Mouse (Mus musculus): ENCODE data around the gene Adamtsl5. TPM values are rescaled to one million over a fixed set of nuclear protein-coding genes. Genes with fewer than 3 reads are reported as not detected.
"Not testable (repeated sequence)": the region's sequence is repeated elsewhere in the genome, so short reads cannot be mapped to it uniquely, and the experiment has no call there.

Adamtsl5 gene
- polyA plus RNA-seq, 1 experiment from 2014 or later: 2.5 TPM

DNA sequence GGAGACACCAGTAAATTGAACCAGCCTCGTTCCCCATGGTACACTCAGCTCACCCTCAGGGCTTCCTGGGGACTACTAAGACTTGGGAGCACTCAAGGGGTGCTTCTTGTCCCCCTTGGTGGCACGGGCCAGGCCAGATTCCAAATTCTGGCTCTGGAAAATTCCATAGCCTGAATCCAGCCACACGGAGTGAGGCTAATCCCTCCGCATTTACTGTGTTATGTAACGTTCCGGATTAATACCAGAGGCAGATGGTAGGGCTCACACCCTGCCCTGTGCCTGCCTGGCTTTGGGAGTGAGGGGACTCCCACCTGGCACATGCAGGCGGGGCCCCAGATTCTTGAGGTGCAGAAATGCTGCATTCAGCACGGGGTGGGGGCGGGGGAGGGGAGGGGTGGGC is 7.2 kb upstream of the Adamtsl5 start:
- peaks cover 40% of the 10 kb centered on the region for H3K4me1 ChIP-seq (replicated peaks)
- 13% methylated on average over 9 of the region's 9 CpGs for WGBS (ENCODE audit: insufficient replicate concordance)
- ATAC-seq (ENCODE audit: low read depth): no peak
- no peaks in the 10 kb centered on the region for H3K36me3 ChIP-seq
- peaks cover 100% of the 10 kb centered on the region for H3K27me3 ChIP-seq
- H3K4me2 ChIP-seq: no peak overlapping the region
- H3K9ac ChIP-seq: no peak overlapping the region
- H3K4me3 ChIP-seq (replicated peaks): no peak overlapping the region
- H3K9me3 ChIP-seq (replicated peaks): no peaks in the 10 kb centered on the region
- DNase-seq: no peak
- no peak overlapping the region for H3K27ac ChIP-seq

- H3K4me2 ChIP-seq: no peak overlapping the region
- 20% methylated on average over 8 of the region's 8 CpGs for WGBS (ENCODE audit: insufficient replicate concordance)
- DNase-seq (no peak), ATAC-seq (ENCODE audit: low read depth) (no peak)
- H3K4me1 ChIP-seq (replicated peaks): peaks cover 53% of the 10 kb centered on the region
- 0 out of 2 replicates have a peak overlapping the region, but pooled peaks have one; percentile 9 for H3K9ac ChIP-seq
- H3K27ac ChIP-seq: no peak overlapping the region
- no peak overlapping the region for H3K4me3 ChIP-seq (replicated peaks)
- peaks cover 99% of the 10 kb centered on the region for H3K27me3 ChIP-seq
- H3K36me3 ChIP-seq: no peaks in the 10 kb centered on the region
- H3K9me3 ChIP-seq (replicated peaks): no peaks in the 10 kb centered on the region
These were observed 4.5 kb upstream of the Adamtsl5 start for GRCm38 (mm10) chr10:80352727-80353126.

GRCm38 (mm10) chr10:80351896-80352295 is 3.7 kb upstream of the Adamtsl5 start:
- whole genome bisulfite sequencing (ENCODE audit: insufficient replicate concordance): 21% methylated on average over 11 of the region's 11 CpGs
- no peak for ATAC-seq (ENCODE audit: low read depth)

GRCm38 (mm10) chr10:80350292-80350691 is 2.1 kb upstream of the Adamtsl5 start:
- H3K27ac ChIP-seq: no peak overlapping the region
- no peak overlapping the region for H3K9ac ChIP-seq
- DNase-seq (peak; percentile 81), ATAC-seq (ENCODE audit: low read depth) (peak; percentile 78)
- peaks cover 96% of the 10 kb centered on the region for H3K27me3 ChIP-seq
- peaks cover 59% of the 10 kb centered on the region for H3K4me1 ChIP-seq (replicated peaks)
- no peak overlapping the region for H3K4me2 ChIP-seq
- H3K36me3 ChIP-seq: no peaks in the 10 kb centered on the region
- H3K4me3 ChIP-seq (replicated peaks): no peak overlapping the region
- H3K9me3 ChIP-seq (replicated peaks): no peaks in the 10 kb centered on the region
- 1% methylated on average over 7 of the region's 7 CpGs for WGBS (ENCODE audit: insufficient replicate concordance)

More at GRCm38 (mm10) chr10:80351896-80352295, 3.7 kb upstream of the Adamtsl5 start:
- DNase-seq: no peak
- Histone ChIP-seq H3K4me3 (replicated peaks) (no peak overlapping the region), H3K36me3 (no peaks in the 10 kb centered on the region), H3K4me1 (replicated peaks) (peaks cover 54% of the 10 kb centered on the region), H3K27me3 (peaks cover 98% of the 10 kb centered on the region), H3K9me3 (replicated peaks) (no peaks in the 10 kb centered on the region), H3K27ac (no peak overlapping the region), H3K9ac (no peak overlapping the region), H3K4me2 (no peak overlapping the region)

DNA sequence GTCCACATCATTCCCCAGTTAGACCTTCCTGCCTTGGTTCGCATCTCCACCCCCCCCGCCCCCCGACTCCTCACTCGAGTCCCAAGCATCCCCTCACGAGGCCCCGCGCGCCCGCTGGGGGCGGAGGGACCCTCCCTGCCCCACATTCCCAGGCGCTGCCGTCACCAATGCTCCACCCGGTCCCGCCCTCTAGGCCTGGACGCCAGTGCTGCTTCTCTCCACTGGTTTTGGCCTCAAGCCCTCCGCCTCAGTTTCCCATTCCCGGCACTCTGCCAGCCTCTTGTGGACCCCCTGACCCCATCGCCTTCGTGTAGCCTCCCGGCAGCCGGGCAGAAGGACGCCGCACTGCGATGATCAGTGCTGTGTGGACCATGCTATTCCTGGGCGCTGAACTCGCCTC is 769 bp upstream of the Adamtsl5 start:
- DNase-seq (no peak), ATAC-seq (ENCODE audit: low read depth) (no peak)
- Histone ChIP-seq H3K9ac (no peak overlapping the region), H3K27me3 (peaks cover 88% of the 10 kb centered on the region), H3K9me3 (replicated peaks) (no peaks in the 10 kb centered on the region), H3K4me2 (peak overlapping the region; percentile 78), H3K36me3 (no peaks in the 10 kb centered on the region), H3K4me3 (replicated peaks) (no peak overlapping the region), H3K4me1 (replicated peaks) (peaks cover 72% of the 10 kb centered on the region), H3K27ac (no peak overlapping the region)
- WGBS (ENCODE audit: insufficient replicate concordance): 25% methylated on average over 26 of the region's 26 CpGs

- Histone ChIP-seq H3K4me2 (peak overlapping the region; percentile 78), H3K27ac (no peak overlapping the region), H3K36me3 (no peaks in the 10 kb centered on the region), H3K4me3 (replicated peaks) (peak overlapping the region; percentile 57), H3K9me3 (replicated peaks) (no peaks in the 10 kb centered on the region), H3K9ac (peak overlapping the region; percentile 66), H3K4me1 (replicated peaks) (peaks cover 79% of the 10 kb centered on the region), H3K27me3 (peaks cover 83% of the 10 kb centered on the region)
- DNase-seq (no peak), ATAC-seq (ENCODE audit: low read depth) (no peak)
- 18% methylated on average over 17 of the region's 17 CpGs for WGBS (ENCODE audit: insufficient replicate concordance)
These were observed 671 bp downstream of the Adamtsl5 start for GRCm38 (mm10) chr10:80347514-80347967.

GRCm38 (mm10) chr10:80345929-80346328 is 2.3 kb downstream of the Adamtsl5 start:
- Histone ChIP-seq H3K27ac (peak overlapping the region; percentile 98; the same call in 1 of the 2 replicates), H3K4me3 (replicated peaks) (peak overlapping the region; percentile 56; the same call in 1 of the 2 replicates), H3K4me2 (peak overlapping the region; percentile 82), H3K9ac (peak overlapping the region; percentile 75; the same call in 1 of the 2 replicates), H3K4me1 (replicated peaks) (peaks cover 83% of the 10 kb centered on the region), H3K27me3 (peaks cover 83% of the 10 kb centered on the region)
- not testable (repeated sequence) for H3K36me3 ChIP-seq; DNase-seq; H3K9me3 ChIP-seq (replicated peaks); ATAC-seq (ENCODE audit: low read depth)
- 79% methylated on average over 5 of the region's 6 CpGs for WGBS (ENCODE audit: insufficient replicate concordance)

GRCm38 (mm10) chr10:80345122-80345521 is 3.1 kb downstream of the Adamtsl5 start:
- no peaks in the 10 kb centered on the region for H3K36me3 ChIP-seq
- peak overlapping the region; percentile 75 for H3K9ac ChIP-seq
- peak; percentile 73 for DNase-seq
- peak; percentile 41 for ATAC-seq (ENCODE audit: low read depth)
- peak overlapping the region; percentile 82 for H3K4me2 ChIP-seq
- H3K27me3 ChIP-seq: peaks cover 85% of the 10 kb centered on the region
- peaks cover 87% of the 10 kb centered on the region for H3K4me1 ChIP-seq (replicated peaks)
- WGBS (ENCODE audit: insufficient replicate concordance): 2% methylated on average over 16 of the region's 16 CpGs
- peak overlapping the region; percentile 56 for H3K4me3 ChIP-seq (replicated peaks)
- H3K9me3 ChIP-seq (replicated peaks): no peaks in the 10 kb centered on the region
- peak overlapping the region; percentile 98 for H3K27ac ChIP-seq

DNA sequence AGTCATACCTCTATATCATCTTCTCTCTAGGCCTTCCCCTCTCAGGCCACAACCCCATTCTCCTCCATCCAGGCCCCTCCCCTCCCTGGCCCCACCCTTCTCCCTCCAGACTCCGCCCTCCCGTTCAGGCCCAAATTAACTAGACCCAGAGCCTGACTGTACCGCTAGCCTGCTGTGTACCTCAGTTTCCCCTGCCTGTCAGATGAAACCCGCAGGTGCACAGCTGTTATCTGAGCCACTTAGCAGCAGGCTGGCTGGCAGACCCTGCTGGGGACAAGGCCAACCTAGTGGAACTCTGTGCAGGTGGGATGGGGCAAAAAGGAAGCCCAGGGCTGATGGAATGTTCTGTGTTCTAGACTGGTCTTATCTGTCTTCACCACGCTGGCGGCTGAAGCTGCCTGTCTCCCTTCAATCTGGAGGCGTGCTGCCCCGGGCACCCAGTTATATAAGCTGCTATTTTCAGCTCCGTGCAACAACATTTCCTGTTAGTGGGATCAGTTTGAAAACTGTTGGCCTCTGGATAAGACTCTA is 4.0 kb downstream of the Adamtsl5 start:
- Histone ChIP-seq H3K27me3 (peaks cover 76% of the 10 kb centered on the region), H3K4me2 (peak overlapping the region; percentile 82), H3K4me1 (replicated peaks) (peaks cover 89% of the 10 kb centered on the region), H3K9ac (peak overlapping the region; percentile 75), H3K9me3 (replicated peaks) (no peaks in the 10 kb centered on the region), H3K27ac (peak overlapping the region; percentile 98), H3K4me3 (replicated peaks) (peak overlapping the region; percentile 56), H3K36me3 (no peaks in the 10 kb centered on the region)
- 7% methylated on average over 9 of the region's 9 CpGs for WGBS (ENCODE audit: insufficient replicate concordance)
- peak; percentile 82 for ATAC-seq (ENCODE audit: low read depth)
- peak; percentile 84 for DNase-seq

DNA sequence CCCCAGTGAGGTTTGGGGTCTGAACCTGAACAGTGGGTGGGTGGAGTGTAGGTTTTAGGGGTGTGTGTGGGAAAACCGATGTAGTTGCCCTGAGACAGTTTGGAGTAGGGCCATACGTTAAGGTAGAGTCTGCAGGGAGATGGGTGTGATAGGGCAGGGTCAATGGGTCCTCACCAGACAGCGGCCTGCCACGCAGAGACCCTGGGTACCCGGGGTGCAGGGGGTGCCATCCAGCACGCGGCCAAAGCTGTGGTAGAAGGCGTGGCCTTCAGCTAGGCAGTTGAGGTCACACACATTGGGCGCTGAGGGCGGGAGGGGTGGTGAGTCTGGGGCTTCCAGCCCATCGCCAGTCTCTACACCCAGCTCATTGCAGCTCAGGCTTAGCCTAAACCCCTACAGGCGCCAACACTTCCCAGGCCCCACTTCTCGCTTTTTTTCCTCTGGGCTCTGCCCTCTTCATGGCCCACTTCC is 4.8 kb downstream of the Adamtsl5 start:
- DNase-seq (no peak), ATAC-seq (ENCODE audit: low read depth) (0 out of 2 replicates have a peak, but pooled peaks have one; percentile 6)
- Histone ChIP-seq H3K4me2 (peak overlapping the region; percentile 82), H3K27me3 (peaks cover 68% of the 10 kb centered on the region), H3K9ac (peak overlapping the region; percentile 75), H3K4me3 (replicated peaks) (peak overlapping the region; percentile 56), H3K4me1 (replicated peaks) (peaks cover 82% of the 10 kb centered on the region), H3K36me3 (no peaks in the 10 kb centered on the region), H3K9me3 (replicated peaks) (no peaks in the 10 kb centered on the region), H3K27ac (peak overlapping the region; percentile 98)
- 21% methylated on average over 13 of the region's 13 CpGs for WGBS (ENCODE audit: insufficient replicate concordance)

GRCm38 (mm10) chr10:80342749-80343424 is 5.3 kb downstream of the Adamtsl5 start:
- DNase-seq (peak; percentile 66), ATAC-seq (ENCODE audit: low read depth) (peak; percentile 8; the same call in 1 of the 2 replicates)
- Histone ChIP-seq H3K9me3 (replicated peaks) (no peaks in the 10 kb centered on the region), H3K4me1 (replicated peaks) (peaks cover 76% of the 10 kb centered on the region), H3K4me2 (peak overlapping the region; percentile 82), H3K9ac (peak overlapping the region; percentile 75), H3K36me3 (no peaks in the 10 kb centered on the region), H3K4me3 (replicated peaks) (peak overlapping the region; percentile 56), H3K27ac (peak overlapping the region; percentile 98), H3K27me3 (peaks cover 63% of the 10 kb centered on the region)
- under 1% methylated on average over 33 of the region's 33 CpGs for WGBS (ENCODE audit: insufficient replicate concordance)

Data from liver, embryonic 13.5 days (tissue).